Mouse (Mus musculus) heart, embryonic 16.5 days (tissue): ENCODE measurements around the gene Dock9. TPM values are rescaled to one million over a fixed set of nuclear protein-coding genes. Genes with fewer than 3 reads are reported as not detected.
A peak's percentile ranks its signal among the peaks of the same experiment; 100 is the strongest.

Source experiments
- ATAC-seq: fragments of 200-750 bp; cut with Nextera tagmentation; replicated peaks from 2 replicates; pipeline ENCODE4 v1.8.0; 2017; ENCODE audit warnings: moderate number of reproducible peaks; ENCODE audit not compliant: insufficient read depth, low FRiP score; ENCODE audit errors: extremely low read depth
- H3K27ac ChIP-seq: fragments of 300-500 bp; sonication (generic); 2 replicates; pipeline ENCODE4 v1.5.1; 2014; ENCODE audit warnings: mild to moderate bottlenecking, low read length, control low read depth, moderate library complexity
- H3K27me3 ChIP-seq: fragments of 300-500 bp; sonication (generic); 2 replicates; pipeline ENCODE4 v1.6.1; 2014; ENCODE audit warnings: low read length, mixed read lengths; ENCODE audit not compliant: control insufficient read depth, insufficient read depth
- H3K36me3 ChIP-seq: fragments of 300-500 bp; sonication (generic); 2 replicates; pipeline ENCODE4 v1.6.1; 2014; ENCODE audit not compliant: control insufficient read depth, insufficient read depth
- H3K4me1 ChIP-seq: fragments of 300-500 bp; sonication (generic); 2 replicates; pipeline ENCODE4 v1.6.1; 2014; ENCODE audit warnings: low read length, mixed read lengths; ENCODE audit not compliant: control insufficient read depth, insufficient read depth
- H3K4me2 ChIP-seq: fragments of 300-500 bp; sonication (generic); 2 replicates; pipeline ENCODE4 v1.6.1; 2014; ENCODE audit warnings: low read depth, mild to moderate bottlenecking, control low read depth, low read length
- H3K4me3 ChIP-seq: fragments of 300-500 bp; sonication (generic); 2 replicates; pipeline ENCODE4 v1.5.1; 2014; ENCODE audit warnings: mild to moderate bottlenecking, control low read depth, low read length
- H3K9ac ChIP-seq: fragments of 300-500 bp; sonication (generic); 2 replicates; pipeline ENCODE4 v1.6.1; 2014; ENCODE audit warnings: low read length, control low read depth
- H3K9me3 ChIP-seq: fragments of 300-500 bp; sonication (generic); replicated peaks from 2 replicates; pipeline ENCODE4 v1.6.1; 2016; ENCODE audit warnings: low read length; ENCODE audit not compliant: control insufficient read depth
- WGBS: fragments of 180-500 bp; shearing (Covaris S2); extraction: QIAGEN DNeasy Blood & Tissue Kit; methylation state at CpG from one replicate; pipeline ENCODE4 v1.1.7; 2014; 5-methylcytosine and 5-hydroxymethylcytosine counted together
- polyA plus RNA-seq: library from polyadenylated mRNA; unstranded; fragments of >200 nt; fragmentation: Nextera tagmentation; extraction: Ambion mirVana; gene quantifications from 2 replicates; pipeline ENCODE4 v1.2.1, GENCODE M21; 2015

Dock9 gene
- polyA plus RNA-seq, 1 experiment from 2014 or later, result 5.1 TPM

- H3K4me2 ChIP-seq, result no peak overlapping the region
Observed at GRCm38 (mm10) chr14:121752686-121753426, 44.8 kb downstream of the Dock9 start.

GRCm38 (mm10) chr14:121749606-121750005, 48.0 kb downstream of the Dock9 start:
- whole genome bisulfite sequencing, result 78% methylated on average over 9 of the region's 9 CpGs
- Histone ChIP-seq H3K36me3 (no peaks in the 10 kb centered on the region), H3K4me3 (no peak overlapping the region), H3K9me3 (no peaks in the 10 kb centered on the region), H3K4me1 (no peaks in the 10 kb centered on the region), H3K27ac (no peak overlapping the region), H3K27me3 (no peaks in the 10 kb centered on the region), H3K9ac (no peak overlapping the region), H3K4me2 (no peak overlapping the region)
- no peak for ATAC-seq

More at GRCm38 (mm10) chr14:121752686-121753426, 44.8 kb downstream of the Dock9 start:
- no peak overlapping the region for H3K27ac ChIP-seq
- WGBS, result 64% methylated on average over 19 of the region's 19 CpGs
- H3K4me3 ChIP-seq, result no peak overlapping the region
- H3K4me1 ChIP-seq, result no peaks in the 10 kb centered on the region
- H3K9ac ChIP-seq, result no peak overlapping the region
- no peak for ATAC-seq
- no peaks in the 10 kb centered on the region for H3K36me3 ChIP-seq
- no peaks in the 10 kb centered on the region for H3K9me3 ChIP-seq
- no peaks in the 10 kb centered on the region for H3K27me3 ChIP-seq

GRCm38 (mm10) chr14:121749084-121749483, 48.6 kb downstream of the Dock9 start:
- Histone ChIP-seq H3K27ac (no peak overlapping the region), H3K4me2 (no peak overlapping the region), H3K4me1 (no peaks in the 10 kb centered on the region), H3K36me3 (no peaks in the 10 kb centered on the region), H3K9me3 (no peaks in the 10 kb centered on the region), H3K27me3 (no peaks in the 10 kb centered on the region), H3K9ac (no peak overlapping the region), H3K4me3 (no peak overlapping the region)
- WGBS, result 76% methylated on average over 10 of the region's 10 CpGs
- no peak for ATAC-seq

GRCm38 (mm10) chr14:121747360-121747759, 50.3 kb downstream of the Dock9 start:
- Histone ChIP-seq H3K4me1 (no peaks in the 10 kb centered on the region), H3K9ac (no peak overlapping the region), H3K4me3 (no peak overlapping the region), H3K27me3 (no peaks in the 10 kb centered on the region; the same call in 1 of the 2 replicates), H3K9me3 (no peaks in the 10 kb centered on the region), H3K4me2 (no peak overlapping the region), H3K27ac (no peak overlapping the region), H3K36me3 (no peaks in the 10 kb centered on the region)
- 89% methylated on average over 7 of the region's 7 CpGs for WGBS
- no peak for ATAC-seq

- Histone ChIP-seq H3K4me3 (no peak overlapping the region), H3K27ac (no peak overlapping the region), H3K27me3 (no peaks in the 10 kb centered on the region; the same call in 1 of the 2 replicates), H3K9me3 (no peaks in the 10 kb centered on the region), H3K4me1 (no peaks in the 10 kb centered on the region), H3K36me3 (no peaks in the 10 kb centered on the region), H3K4me2 (no peak overlapping the region), H3K9ac (no peak overlapping the region)
- 76% methylated on average over 9 of the region's 9 CpGs for WGBS
- no peak for ATAC-seq
Observed at GRCm38 (mm10) chr14:121743787-121744417, 53.7 kb downstream of the Dock9 start.

- Histone ChIP-seq H3K27ac (no peak overlapping the region), H3K4me1 (no peaks in the 10 kb centered on the region), H3K9me3 (no peaks in the 10 kb centered on the region), H3K27me3 (peaks cover 9% of the 10 kb centered on the region), H3K4me3 (no peak overlapping the region), H3K4me2 (peak overlapping the region; percentile 15; the same call in 1 of the 2 replicates), H3K9ac (no peak overlapping the region), H3K36me3 (no peaks in the 10 kb centered on the region)
- no peak for ATAC-seq
- WGBS, result 61% methylated on average over 24 of the region's 24 CpGs
Observed at GRCm38 (mm10) chr14:121738431-121739403, 58.9 kb downstream of the Dock9 start.

- no peak overlapping the region for H3K4me2 ChIP-seq
- H3K9ac ChIP-seq, result no peak overlapping the region
- no peak overlapping the region for H3K27ac ChIP-seq
- ATAC-seq, result no peak
- H3K36me3 ChIP-seq, result no peaks in the 10 kb centered on the region
- no peak overlapping the region for H3K4me3 ChIP-seq
- no peaks in the 10 kb centered on the region for H3K4me1 ChIP-seq
- H3K27me3 ChIP-seq, result peaks cover 9% of the 10 kb centered on the region
- no peaks in the 10 kb centered on the region for H3K9me3 ChIP-seq
- 85% methylated on average over 8 of the region's 8 CpGs for WGBS
Observed at GRCm38 (mm10) chr14:121737277-121737676, 60.4 kb downstream of the Dock9 start.

GRCm38 (mm10) chr14:121735678-121736077, 62.0 kb downstream of the Dock9 start:
- Histone ChIP-seq H3K27me3 (peaks cover 9% of the 10 kb centered on the region), H3K9me3 (no peaks in the 10 kb centered on the region), H3K36me3 (no peaks in the 10 kb centered on the region), H3K9ac (no peak overlapping the region), H3K4me2 (no peak overlapping the region), H3K4me1 (no peaks in the 10 kb centered on the region), H3K4me3 (no peak overlapping the region), H3K27ac (no peak overlapping the region)
- WGBS, result 59% methylated on average over 7 of the region's 7 CpGs
- ATAC-seq, result no peak
